Mouse (Mus musculus): ENCODE measurements around the gene Gm7137. TPM values are rescaled to one million over a fixed set of nuclear protein-coding genes. Genes with fewer than 3 reads are reported as not detected.

Gm7137 gene
- total RNA-seq (2023) = not detected

GRCm38 (mm10) chr10:77787876-77788275 is at the start of gene Gm7137:
TSS of gene Gm7137 (minus strand) at chr10:77788200.

DNA sequence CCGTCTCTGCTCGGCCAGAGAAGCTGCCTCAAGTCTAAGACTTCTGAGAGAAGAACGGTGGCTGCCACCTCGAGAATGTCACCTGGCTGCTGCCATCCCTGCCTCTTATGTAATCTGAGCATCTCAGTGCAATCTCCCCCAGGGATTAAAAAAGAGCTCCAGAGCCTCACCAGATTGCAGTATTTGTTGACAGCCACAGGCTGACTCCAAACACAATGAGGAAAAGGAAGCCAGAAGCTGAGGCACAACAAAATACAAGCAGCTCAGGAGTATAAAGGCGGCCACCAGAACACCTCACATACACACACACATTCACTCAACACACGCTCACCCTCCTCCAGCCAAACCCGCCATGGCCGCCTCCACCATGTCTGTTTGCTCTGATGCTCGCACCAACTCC is 47.6 kb upstream of the Gm7137 start, which contains the start of gene Krtap10-10:
Krtap10-10 (plus strand) TSS at position 301 of the 400 bp plus-strand sequence.

DNA sequence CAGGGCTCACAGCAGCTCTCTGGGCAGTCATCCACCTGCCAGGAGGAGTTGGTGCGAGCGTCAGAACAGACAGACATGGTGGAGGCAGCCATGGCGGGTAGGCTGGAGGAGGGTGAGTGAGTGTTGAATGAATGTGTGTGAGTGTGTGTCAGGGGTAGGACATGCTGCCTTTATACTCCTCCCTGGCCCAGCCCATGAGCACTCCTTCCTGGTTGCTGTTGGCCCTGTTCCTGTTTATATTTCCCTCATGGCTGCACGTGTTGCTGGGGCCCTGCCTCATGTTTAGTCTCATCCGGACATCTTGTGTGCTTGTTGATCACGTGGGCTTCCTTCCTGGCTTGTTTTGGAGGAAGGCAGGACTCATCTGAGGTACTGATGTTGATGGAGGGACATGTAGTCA is 39.0 kb upstream of the Gm7137 start, which contains the start of gene Krtap10-4:
Krtap10-4 (minus strand) TSS at position 145 of the 400 bp plus-strand sequence.

GRCm38 (mm10) chr10:77814382-77814781 is 26.4 kb upstream of the Gm7137 start, which contains the start of gene Gm2696:
TSS of gene Gm2696 (plus strand) at chr10:77814682.

GRCm38 (mm10) chr10:77811743-77812142 is 23.7 kb upstream of the Gm7137 start, which contains the start of gene Gm9507:
TSS of gene Gm9507 (minus strand) at chr10:77811843.

GRCm38 (mm10) chr10:77798921-77799508 is 11.0 kb upstream of the Gm7137 start, which contains the start of gene Gm19668:
TSS of gene Gm19668 (minus strand) at chr10:77799133.

GRCm38 (mm10) chr10:77794976-77795375 is 7.0 kb upstream of the Gm7137 start, which contains the start of gene Gm9639:
TSS of gene Gm9639 (minus strand) at chr10:77795076.

DNA sequence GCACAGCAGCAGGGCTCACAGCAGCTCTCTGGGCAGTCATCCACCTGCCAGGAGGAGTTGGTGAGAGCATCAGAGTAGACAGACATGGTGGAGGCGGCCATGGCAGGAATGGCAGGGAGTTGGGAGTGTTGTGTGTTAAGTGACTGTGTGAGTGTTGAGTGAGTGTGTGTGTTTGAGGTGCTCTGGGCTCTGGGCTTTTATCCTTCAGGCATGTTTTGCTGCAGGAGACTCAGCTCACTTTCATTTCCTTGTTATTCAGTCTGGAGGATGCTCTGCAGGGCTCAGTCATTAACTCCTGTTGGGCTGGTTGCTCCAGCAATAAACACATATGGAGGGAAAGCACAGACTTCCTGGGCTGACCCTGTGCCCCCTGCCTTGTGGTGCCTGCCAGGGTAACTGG is 5.6 kb downstream of the Gm7137 start, which contains the start of gene Gm3250:
Gm3250 (minus strand) TSS at position 101 of the 400 bp plus-strand sequence.

GRCm38 (mm10) chr10:77776844-77777243 is 11.2 kb downstream of the Gm7137 start, which contains the start of gene Gm7138:
TSS of gene Gm7138 (minus strand) at chr10:77776944.

DNA sequence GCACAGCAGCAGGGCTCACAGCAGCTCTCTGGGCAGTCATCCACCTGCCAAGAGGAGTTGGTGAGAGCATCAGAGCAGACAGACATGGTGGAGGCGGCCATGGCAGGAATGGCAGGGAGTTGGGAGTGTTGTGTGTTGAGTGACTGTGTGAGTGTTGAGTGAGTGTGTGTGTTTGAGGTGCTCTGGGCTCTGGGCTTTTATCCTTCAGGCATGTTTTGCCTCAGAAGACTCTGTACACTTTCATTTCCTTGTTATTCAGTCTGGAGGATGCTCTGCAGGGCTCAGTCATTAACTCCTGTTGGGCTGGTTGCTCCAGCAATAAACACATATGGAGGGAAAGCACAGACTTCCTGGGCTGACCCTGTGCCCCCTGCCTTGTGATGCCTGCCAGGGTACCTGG is 16.8 kb downstream of the Gm7137 start, which contains the start of gene Gm3238:
Gm3238 (minus strand) TSS at position 101 of the 400 bp plus-strand sequence.

GRCm38 (mm10) chr10:77759582-77759981 is 28.4 kb downstream of the Gm7137 start, which contains the start of gene Gm3233:
TSS of gene Gm3233 (minus strand) at chr10:77759682.

GRCm38 (mm10) chr10:77751254-77751653 is 36.7 kb downstream of the Gm7137 start, which contains the start of gene Gm9736:
TSS of gene Gm9736 (minus strand) at chr10:77751354.

GRCm38 (mm10) chr10:77741924-77742688 is 45.9 kb downstream of the Gm7137 start, which contains the start of gene Gm18596:
TSS of gene Gm18596 (minus strand) at chr10:77742638.

Other genes starting within 250 kb of the Gm7137 start
- 10 to 100 TPM; 84.8 to 91.5 TPM for gene Pttg1ip, start 206.5 kb downstream of the Gm7137 start, total RNA-seq (2023)
- gene Sumo3, start 182.1 kb downstream of the Gm7137 start, total RNA-seq (2023) = 10 to 100 TPM; 53.3 to 62.0 TPM
- not detected for gene Gm49325, start 182.0 kb downstream of the Gm7137 start, total RNA-seq (2023)
- gene Ube2g2, start 165.9 kb downstream of the Gm7137 start, total RNA-seq (2023) = 10 to 100 TPM; 31.4 to 37.3 TPM
- gene Tspear, start 101.6 kb downstream of the Gm7137 start, total RNA-seq (2023) = not detected
- not detected for gene Gm19402, start 97.4 kb downstream of the Gm7137 start, total RNA-seq (2023)
- not detected for gene Gm9508, start 91.0 kb downstream of the Gm7137 start, total RNA-seq (2023)
- gene Gm10272, start 81.6 kb downstream of the Gm7137 start, total RNA-seq (2023) = not detected
- gene Gm10024, start 76.7 kb downstream of the Gm7137 start, total RNA-seq (2023) = not detected
- gene Gm10142, start 72.4 kb downstream of the Gm7137 start, total RNA-seq (2023) = not detected
- not detected for gene Krtap12-1, start 67.6 kb downstream of the Gm7137 start, total RNA-seq (2023)
- gene Gm10100, start 61.7 kb downstream of the Gm7137 start, total RNA-seq (2023) = not detected
- not detected for gene Gm18596, start 45.6 kb downstream of the Gm7137 start, total RNA-seq (2023)
- not detected for gene Gm9736, start 36.8 kb downstream of the Gm7137 start, total RNA-seq (2023)
- gene Gm3233, start 28.5 kb downstream of the Gm7137 start, total RNA-seq (2023) = not detected
- not detected for gene Gm3238, start 16.9 kb downstream of the Gm7137 start, total RNA-seq (2023)
- not detected for gene Gm7138, start 11.3 kb downstream of the Gm7137 start, total RNA-seq (2023)
- gene Gm3250, start 5.7 kb downstream of the Gm7137 start, total RNA-seq (2023) = not detected
- not detected for gene Gm9639, start 6.9 kb upstream of the Gm7137 start, total RNA-seq (2023)
- gene Gm19668, start 10.9 kb upstream of the Gm7137 start, total RNA-seq (2023) = not detected
- not detected for gene Gm9507, start 23.6 kb upstream of the Gm7137 start, total RNA-seq (2023)
- gene Gm2696, start 26.5 kb upstream of the Gm7137 start, total RNA-seq (2023) = not detected
- not detected for gene Krtap10-4, start 38.9 kb upstream of the Gm7137 start, total RNA-seq (2023)
- not detected for gene Krtap10-10, start 47.7 kb upstream of the Gm7137 start, total RNA-seq (2023)
- gene Gm36176, start 58.6 kb upstream of the Gm7137 start, total RNA-seq (2023) = not detected
- not detected for gene Gm10318, start 64.7 kb upstream of the Gm7137 start, total RNA-seq (2023)
- not detected for gene Gm3285, start 73.8 kb upstream of the Gm7137 start, total RNA-seq (2023)
- under 1 TPM; 0.11 to 0.31 TPM for gene Lrrc3, start 114.3 kb upstream of the Gm7137 start, total RNA-seq (2023)
- gene Trpm2, start 182.4 kb upstream of the Gm7137 start, total RNA-seq (2023) = 100 to 1,000 TPM; 278 to 284 TPM
- gene 1810043G02Rik, start 190.3 kb upstream of the Gm7137 start, total RNA-seq (2023) = 1 to 10 TPM; 9.5 to 9.7 TPM
- gene Pfkl, start 221.9 kb upstream of the Gm7137 start, total RNA-seq (2023) = 10 to 100 TPM; 30.5 to 37.9 TPM

Data from neutrophil, adult 59 days (primary cell).